Mouse (Mus musculus) urinary bladder, adult 18-20 months (tissue): Measurements from ENCODE around the gene Dbi.

Experiments
- DNase-seq, 2 experiments: peaks; one replicate each; pipeline ENCODE4 v3.0.0; 2022; ENCODE audit warnings: low spot score in 2 of 2, mixed read lengths in 2 of 2

The Dbi gene

GRCm38 (mm10) chr1:120120969-120121811 is at the start of gene Dbi, which contains the start of gene 3110009E18Rik:
Dbi (minus strand) TSS chr1:120121078.
3110009E18Rik (plus strand) TSS chr1:120121187.
- peak; percentile 83 to 97 for DNase-seq

DNA sequence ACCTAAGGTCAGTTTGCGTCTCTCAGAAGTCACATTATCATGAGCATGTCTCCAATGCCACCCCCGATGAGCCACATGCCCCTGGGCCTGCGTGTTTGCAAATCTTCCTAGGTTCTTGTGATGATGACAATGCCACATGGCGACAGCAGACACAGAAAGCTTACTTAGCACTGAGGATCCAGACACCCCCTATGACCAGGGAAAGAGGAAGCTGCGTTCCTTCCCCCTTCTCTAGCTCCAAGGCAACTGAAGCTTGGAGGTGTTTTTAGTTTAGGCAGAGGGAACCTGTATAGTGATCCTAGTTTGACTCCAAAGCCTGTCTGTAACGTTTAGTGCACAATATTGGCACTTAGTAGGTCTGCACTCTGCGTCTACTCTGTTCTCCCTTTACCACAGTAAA is 49.4 kb upstream of the Dbi start:
- no peak for DNase-seq

GRCm38 (mm10) chr1:120168674-120169073 is 47.8 kb upstream of the Dbi start:
- DNase-seq, result no peak

- no peak for DNase-seq
Measured at GRCm38 (mm10) chr1:120168016-120168415, 47.1 kb upstream of the Dbi start.

GRCm38 (mm10) chr1:120162616-120163015 is 41.7 kb upstream of the Dbi start:
- DNase-seq, result no peak

DNA sequence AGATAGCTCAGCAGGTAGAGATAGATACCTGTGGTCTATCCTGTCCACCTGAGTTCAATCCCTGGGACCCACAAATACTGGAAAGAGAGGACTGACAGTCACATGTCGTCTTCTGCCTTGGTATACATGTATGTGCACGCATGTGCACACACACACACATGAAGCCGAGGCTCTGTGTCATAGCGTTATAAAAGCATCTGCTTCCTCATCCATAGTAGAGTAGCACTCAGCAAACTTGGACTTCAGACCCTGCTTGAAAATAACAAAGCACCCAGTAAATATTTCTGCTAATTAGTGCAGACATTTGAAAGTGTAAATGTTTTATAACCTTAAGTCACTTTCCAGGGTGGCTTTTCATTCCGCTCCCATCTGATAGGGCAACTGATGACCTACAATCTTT is 40.6 kb upstream of the Dbi start:
- no peak for DNase-seq

- no peak for DNase-seq
Measured at GRCm38 (mm10) chr1:120158474-120159127, 37.7 kb upstream of the Dbi start.

GRCm38 (mm10) chr1:120155325-120155724 is 34.4 kb upstream of the Dbi start:
- no peak for DNase-seq

- DNase-seq, result no peak
Measured at GRCm38 (mm10) chr1:120154232-120154631, 33.4 kb upstream of the Dbi start.

GRCm38 (mm10) chr1:120146994-120147393 is 26.1 kb upstream of the Dbi start:
- DNase-seq, result no peak

- no peak for DNase-seq
Measured at GRCm38 (mm10) chr1:120145527-120146216, 24.8 kb upstream of the Dbi start.

DNA sequence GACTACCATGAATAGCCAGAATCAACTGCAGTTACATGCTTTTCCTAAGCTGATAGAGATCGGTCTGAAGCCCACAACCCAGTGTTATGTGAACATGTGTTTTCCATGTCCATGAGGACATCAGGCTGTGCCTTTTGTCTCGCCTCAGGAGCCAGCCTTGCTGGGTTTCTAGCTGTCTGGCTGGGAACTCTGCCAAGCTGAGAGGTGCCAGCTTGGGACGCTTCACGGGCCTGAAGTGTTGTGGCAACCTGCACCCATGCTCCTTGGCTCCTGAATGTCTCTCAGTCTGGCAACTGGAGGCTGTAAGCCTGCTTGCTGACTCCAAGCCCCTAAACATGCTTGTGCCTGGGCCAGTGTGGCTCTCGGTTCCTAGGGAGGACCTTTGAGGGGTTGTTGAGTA is 21.7 kb upstream of the Dbi start:
- no peak for DNase-seq

DNA sequence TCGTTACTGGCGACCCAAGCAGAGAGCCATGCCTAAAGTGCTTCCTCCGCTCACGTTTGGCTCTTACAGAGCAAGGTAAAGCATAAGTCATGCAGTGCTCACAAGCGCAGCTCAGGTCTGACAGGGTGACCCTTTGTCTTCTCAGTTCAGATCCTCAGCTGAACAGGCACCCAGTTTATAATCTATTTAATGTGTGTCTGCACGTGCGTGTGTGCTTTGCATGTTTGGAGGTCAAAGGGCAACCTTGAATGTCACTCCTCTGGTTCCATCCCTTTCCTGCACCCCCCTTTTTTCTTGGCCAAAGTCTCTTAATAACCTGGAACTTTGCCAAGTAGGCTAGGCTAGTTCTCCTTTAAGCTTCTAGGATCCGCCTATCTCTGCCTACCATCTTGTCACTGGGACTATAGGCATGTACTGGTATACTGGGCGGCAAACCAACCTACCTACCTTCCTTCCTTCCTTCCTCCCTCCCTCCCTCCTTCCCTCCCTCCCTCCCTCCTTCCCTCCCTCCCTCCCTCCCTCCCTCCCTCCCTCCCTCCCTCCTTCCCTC is 19.3 kb upstream of the Dbi start:
- no peak for DNase-seq

DNA sequence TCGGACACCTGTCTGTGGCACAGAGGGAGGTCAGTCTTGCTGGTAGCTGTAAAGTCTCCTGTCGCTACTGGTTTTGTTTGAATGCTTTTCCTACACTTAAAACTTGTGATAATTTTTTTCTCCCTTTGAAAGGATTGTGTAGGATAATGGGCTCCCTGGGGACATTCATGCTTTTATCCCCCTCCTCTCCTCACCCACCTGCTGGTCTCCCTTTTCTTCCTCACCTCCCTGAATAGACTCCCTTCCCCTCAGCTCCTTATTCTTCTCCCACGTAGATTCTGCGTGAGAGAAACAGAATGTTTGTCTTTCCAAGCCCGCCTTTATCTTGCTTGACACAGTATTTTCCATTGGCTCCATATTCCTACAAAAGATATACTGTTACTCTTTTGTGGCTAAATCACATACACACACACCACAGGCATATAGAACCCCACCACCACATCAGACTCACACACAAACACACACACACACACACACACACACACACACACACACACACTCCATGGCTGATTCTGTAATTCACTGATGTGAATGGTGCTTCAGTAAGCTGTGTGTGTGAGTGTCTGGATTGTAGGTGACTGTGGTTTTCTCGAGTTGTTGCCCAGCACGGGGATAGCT is 18.2 kb upstream of the Dbi start:
- no peak for DNase-seq

DNA sequence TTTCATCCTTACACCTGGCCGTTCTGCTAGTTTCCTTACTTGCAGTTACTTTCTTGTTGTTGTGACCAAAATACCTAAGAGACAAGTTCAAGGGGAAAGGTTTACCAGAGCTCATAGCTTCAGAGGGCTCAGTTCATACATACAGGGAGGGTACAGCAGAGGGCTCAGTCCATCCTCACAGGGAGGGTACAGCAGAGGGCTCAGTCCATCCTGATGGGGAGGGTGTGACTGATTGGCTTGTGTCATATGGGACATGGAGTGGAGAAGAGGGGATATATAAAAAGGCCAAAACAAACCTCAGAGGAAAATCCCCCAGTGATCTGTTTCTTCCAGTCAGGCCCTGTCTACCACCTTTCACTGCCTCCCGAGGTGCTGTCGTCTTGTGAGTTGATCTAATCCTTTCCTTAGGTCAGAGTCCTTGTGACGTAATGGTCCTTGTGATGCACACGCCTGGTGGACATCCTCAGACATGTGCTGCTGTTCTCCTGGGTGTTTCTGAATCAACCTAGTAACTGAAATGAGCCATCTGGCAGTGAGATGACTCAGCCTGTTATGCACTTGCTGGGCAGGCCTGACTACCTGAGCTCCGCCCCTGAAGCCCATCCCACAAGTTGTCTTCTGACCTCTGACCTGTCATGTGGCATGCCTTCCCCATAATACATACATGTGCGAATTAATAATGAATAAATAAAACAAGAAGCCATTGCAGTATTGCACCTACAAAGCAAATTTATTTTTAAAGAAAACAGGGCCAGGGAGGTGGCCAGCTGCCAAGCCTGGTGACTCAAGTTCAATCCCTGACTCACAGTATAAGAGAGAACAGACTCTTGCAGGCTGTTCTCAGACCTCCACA is 15.3 kb upstream of the Dbi start:
- peak; percentile 46 to 64 for DNase-seq

DNA sequence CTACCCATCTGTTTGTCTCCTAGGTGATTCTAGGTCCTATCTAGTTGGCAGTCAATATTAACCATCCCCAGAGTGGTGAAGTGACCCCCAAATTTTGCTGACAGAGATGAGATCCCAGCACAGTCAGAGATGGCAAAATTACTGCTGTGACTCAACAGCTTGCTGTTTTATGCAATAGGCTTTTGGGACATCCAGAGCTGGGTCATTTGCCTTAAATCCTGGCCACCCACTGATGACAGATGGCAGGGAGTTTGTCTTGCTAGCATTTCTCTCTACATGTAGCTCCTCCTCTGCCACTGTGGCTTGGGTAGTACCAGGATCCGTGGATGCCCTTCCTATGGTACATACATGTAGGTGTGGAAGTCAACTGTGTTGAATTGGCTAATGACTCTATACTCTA is 11.5 kb upstream of the Dbi start:
- DNase-seq, result no peak

DNA sequence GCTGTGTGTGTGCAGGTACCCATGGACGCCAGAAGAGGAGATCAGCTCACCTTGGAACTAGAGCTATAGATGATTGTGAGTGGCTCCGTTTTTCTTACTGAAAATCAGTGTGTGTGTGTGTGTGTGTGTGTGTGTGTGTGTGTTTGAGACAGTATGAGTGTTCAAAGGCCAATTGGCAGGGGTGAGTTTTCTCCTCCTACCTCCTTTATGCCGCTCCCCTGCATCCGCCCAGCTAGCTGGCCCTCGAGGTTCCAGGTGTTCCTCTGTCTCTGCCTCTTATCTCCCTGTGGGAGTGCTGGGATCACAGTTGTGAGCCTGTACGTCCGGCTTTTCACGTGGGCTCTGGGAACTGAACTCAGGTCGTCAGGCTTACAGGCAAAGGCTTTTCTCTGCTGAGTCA is 5.4 kb upstream of the Dbi start:
- no peak for DNase-seq

DNA sequence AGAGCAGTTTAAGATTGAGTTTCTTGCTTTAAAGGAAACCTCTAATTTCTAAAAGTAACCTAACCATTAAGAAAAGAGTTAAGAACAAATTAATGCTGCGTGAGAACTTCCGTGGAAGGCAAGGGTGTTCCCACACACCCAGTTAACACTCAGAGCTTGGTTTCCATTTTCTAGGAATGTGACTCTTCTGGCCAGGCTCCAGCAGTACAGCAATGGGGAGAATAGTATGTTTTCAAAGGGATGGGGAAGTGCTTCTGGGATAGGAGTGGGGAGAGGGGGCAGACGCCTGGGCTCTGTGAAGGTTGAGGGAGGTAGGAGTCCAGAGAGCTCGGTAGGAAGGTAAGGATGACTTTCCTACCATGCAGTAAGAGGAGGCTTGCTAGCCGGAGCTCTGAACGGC is 4.6 kb upstream of the Dbi start:
- no peak for DNase-seq

DNA sequence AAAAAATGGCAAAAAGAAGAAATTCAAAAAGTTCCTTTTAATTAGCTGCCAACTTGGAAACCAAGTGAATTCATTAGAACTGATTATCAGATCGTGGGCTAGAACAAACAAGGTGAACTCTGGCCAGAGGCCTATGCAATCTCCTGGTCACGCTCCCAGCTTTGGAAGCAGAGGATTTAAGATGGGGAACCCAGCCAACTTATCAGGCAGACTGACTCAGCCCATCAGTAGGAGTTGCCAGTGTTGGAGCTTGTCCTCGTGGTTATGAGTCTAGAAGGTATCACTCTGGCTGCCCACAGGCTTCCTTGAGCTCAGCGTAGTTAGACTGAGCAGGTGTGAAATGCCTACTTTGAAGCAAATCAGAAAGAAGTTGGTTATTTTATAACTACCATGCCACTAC is 4.0 kb upstream of the Dbi start:
- DNase-seq, result peak; percentile 19 to 61

DNA sequence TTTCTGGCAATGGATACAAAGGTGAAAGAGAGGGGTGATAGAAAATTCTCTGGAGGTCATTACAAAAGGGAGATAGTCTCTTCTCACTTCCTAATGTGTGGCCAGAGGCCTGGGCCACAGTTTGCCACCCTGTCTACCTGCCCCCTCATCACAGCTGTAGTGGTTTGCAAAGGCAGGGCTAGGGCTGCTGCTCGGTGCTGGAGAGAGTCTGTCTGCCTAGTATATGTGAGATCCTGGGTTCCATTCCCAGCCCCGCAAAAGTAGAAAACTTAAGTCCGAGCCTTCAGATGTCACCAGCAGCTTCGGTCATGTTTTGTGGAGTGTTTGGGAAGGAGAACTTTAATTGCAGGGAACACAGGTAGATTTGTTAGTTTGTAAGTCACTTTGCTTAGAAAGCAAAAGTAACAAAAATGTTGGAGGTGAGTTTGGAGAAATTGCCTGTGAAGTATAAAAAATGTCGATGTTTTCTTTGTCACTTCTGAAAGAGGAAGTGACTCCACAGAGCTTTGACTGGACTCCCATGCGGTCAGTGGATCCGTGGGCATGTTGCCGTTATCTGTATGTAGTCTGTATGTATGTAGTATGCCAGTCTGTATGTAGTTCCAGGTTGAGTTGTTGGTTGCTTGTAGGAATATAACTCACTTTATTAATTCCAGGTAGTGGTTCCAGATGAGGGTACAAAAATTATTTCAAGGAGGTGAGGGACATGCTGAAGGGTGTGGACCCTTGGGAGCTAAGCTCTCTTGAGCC is 1.9 kb upstream of the Dbi start:
- no peak for DNase-seq
